Mouse (Mus musculus): ENCODE results near the gene Zfp462.

The Zfp462 gene

GRCm38 (mm10) chr4:55098366-55098765 lies 153.5 kb downstream of the Zfp462 start:
- no peak for ATAC-seq (ENCODE audit: insufficient number of reproducible peaks, low FRiP score, low TSS enrichment)

DNA sequence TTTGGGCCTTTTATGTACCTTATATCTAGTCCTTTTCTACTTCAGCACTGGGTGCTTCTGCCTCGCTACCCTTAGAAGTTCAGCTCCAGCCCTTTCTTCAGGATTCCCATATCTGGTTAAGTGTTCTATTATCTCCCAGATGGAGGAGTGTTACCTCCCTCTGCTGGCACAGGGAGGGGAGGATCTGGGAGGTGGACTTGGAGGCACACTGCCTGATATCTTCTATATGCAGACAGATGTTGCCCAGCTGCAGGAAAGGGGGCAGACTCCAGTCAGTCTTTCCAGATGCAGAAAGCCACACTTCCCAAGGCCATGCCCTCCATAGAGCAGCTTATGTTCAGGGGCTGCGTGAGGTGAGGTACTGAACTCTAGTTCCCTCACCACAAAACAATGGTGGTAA lies 156.0 kb downstream of the Zfp462 start:
- ATAC-seq (ENCODE audit: insufficient number of reproducible peaks, low FRiP score, low TSS enrichment) = no peak

GRCm38 (mm10) chr4:55101601-55102000 lies 156.8 kb downstream of the Zfp462 start:
- no peak for ATAC-seq (ENCODE audit: insufficient number of reproducible peaks, low FRiP score, low TSS enrichment)

DNA sequence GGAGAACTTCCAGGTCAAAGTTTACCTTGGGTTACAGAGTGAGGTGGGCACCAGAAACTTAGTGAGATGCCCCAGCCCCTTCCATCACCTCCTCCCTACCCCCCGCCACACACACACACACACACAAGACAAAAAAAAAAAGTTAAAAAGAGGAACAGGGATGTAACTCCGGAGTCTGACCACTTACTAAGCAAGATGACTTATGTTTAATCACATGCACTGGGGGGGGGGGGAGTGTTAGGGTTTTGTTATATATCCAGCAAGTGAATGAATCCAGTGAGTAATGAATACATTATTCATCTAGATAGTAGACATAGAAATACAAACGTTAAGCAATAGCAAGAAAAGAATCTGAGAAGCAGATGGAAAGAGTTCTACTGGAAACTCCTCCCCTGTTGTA lies 157.5 kb downstream of the Zfp462 start:
- ATAC-seq (ENCODE audit: insufficient number of reproducible peaks, low FRiP score, low TSS enrichment) = no peak

- no peak for ATAC-seq (ENCODE audit: insufficient number of reproducible peaks, low FRiP score, low TSS enrichment)
Measured at GRCm38 (mm10) chr4:55103575-55103974, 158.7 kb downstream of the Zfp462 start.

DNA sequence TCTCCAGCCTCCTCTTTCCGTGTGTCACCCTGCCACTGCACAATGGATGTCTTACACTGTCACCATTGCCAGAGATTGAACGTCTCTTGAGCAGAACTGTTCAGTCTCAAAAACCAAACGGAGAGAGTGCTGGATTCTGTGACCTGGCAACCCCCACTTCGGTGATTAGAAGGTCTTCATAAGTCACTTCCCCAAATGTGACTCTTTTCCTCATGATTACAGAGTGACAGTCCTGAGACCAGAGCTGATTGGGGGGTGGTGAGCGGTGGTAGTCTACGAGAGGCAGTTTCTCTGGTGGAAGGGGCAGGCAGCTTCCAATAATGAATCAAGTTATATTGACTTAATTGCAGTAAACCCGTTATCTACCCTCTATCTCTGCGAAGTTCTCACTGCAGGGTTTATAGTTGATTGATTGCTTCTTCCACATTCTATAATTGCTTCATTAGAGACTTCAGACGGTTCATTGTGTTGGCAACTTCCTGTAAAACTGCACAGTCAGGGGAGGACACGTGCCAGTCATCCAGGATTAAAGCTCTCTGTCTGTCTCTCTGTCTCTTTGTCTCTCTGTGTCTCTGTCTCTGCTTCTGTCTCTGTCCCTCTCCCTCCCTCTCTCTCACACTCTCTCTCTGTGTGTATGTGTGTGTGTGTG lies 173.1 kb downstream of the Zfp462 start:
- no peak for ATAC-seq (ENCODE audit: insufficient number of reproducible peaks, low FRiP score, low TSS enrichment)

DNA sequence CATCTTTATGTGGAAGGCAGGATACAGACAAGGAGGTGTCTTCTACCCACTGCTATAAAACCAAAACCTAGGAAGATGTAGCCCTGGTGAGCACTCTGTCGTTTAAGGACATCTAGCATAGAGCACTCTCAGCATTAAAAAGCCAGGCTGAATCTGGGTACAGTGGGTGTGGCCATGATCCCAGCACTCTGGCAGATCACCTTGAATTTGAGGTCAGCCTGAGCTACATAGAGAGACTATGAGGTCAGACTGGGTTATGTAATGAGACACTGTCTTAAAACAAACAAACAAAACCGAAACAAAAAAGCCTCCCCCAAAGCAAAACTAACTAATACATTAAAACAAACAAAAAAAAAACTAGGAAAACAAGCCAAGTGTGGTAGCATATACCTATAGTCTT lies 176.3 kb downstream of the Zfp462 start:
- ATAC-seq (ENCODE audit: insufficient number of reproducible peaks, low FRiP score, low TSS enrichment) = no peak

GRCm38 (mm10) chr4:55121952-55122351 lies 177.1 kb downstream of the Zfp462 start:
- ATAC-seq (ENCODE audit: insufficient number of reproducible peaks, low FRiP score, low TSS enrichment) = peak; percentile 85

- no peak for ATAC-seq (ENCODE audit: insufficient number of reproducible peaks, low FRiP score, low TSS enrichment)
Measured at GRCm38 (mm10) chr4:55124126-55124525, 179.3 kb downstream of the Zfp462 start.

DNA sequence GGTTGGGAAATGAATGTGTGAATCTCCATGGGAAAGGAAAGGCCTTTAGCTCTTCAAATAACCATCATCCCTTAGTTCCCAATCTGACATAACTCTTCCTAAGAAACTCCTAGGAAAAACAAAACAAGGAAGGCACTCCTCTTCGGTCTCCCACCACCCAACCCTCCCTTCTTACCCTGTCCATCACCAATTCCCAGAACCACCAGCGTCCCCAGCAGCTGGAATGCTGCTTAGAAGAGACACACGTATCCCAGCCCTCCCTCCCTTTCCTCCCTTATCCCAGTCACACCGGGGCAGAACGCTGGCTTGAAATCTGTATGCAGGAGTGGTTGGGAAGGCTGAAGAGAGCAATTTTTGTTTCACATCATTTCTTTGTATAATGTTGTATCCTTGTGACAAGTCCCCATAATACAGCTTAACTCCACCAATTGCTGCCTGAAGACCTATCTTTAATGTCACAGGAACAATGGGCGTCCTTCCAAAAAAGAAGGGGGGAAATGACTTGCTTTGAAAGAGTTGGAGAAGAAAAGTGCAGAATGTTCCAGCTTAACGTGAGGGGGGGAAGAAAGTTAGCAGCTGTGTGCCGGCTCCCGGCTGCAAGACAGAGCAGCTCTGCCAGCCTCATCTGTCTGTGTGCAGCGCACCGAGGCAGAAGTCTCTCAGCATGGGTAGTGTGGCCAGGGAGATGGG lies 180.3 kb downstream of the Zfp462 start:
- no peak for ATAC-seq (ENCODE audit: insufficient number of reproducible peaks, low FRiP score, low TSS enrichment)

GRCm38 (mm10) chr4:55125738-55126054 lies 180.8 kb downstream of the Zfp462 start:
- ATAC-seq (ENCODE audit: insufficient number of reproducible peaks, low FRiP score, low TSS enrichment) = no peak

- no peak for ATAC-seq (ENCODE audit: insufficient number of reproducible peaks, low FRiP score, low TSS enrichment)
Measured at GRCm38 (mm10) chr4:55127228-55127901, 182.5 kb downstream of the Zfp462 start.

DNA sequence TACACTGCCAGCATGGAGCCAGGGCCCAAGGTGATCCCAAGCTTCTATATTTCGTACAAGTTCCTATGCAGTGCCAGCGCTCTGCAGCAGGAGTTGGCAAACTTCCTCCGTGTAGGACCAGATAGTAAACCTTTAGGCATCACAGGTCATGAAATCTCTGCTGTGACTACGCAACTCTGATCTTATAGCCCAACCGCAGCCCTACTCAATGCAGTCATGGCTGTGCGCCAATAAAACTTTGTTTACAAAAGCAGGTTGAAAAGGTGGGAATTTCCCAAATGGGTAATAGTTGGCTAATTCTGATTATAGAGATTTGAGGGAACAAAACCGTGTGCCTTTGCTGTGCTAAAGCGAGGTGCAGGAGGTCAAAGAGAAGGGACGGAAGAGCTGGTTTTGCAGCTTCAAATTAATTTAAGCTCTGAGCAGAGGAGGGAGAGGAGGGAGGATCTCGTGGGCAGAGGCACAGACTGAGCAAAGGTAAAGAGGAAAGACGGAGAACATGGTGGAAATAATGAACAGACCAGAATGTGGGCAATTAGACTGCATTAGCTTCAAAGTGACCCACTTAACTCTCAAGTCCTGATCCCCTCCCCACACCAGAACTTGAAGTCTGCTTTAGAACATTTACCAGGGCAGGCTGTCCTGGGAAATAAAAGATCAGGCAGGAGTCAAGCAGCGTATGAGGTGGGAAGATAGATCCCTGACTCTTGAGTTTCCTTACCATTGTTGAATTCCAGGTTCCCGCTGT lies 183.4 kb downstream of the Zfp462 start:
- ATAC-seq (ENCODE audit: insufficient number of reproducible peaks, low FRiP score, low TSS enrichment) = no peak

Measured in cerebellum, adult (tissue).